Mouse (Mus musculus) embryonic facial prominence, embryonic 11.5 days (tissue): ENCODE measurements around the gene Gprc5c. TPM values are rescaled to one million over a fixed set of nuclear protein-coding genes. Genes with fewer than 3 reads are reported as not detected.

Experiments
- ATAC-seq: fragments of 200-750 bp; cut with Nextera tagmentation; replicated peaks from 2 replicates; pipeline ENCODE4 v1.8.0; 2017; ENCODE audit warnings: low read depth; ENCODE audit not compliant: insufficient number of reproducible peaks, low FRiP score, low TSS enrichment
- DNase-seq: peaks from one replicate; pipeline ENCODE4 v3.0.0-alpha.2; 2015; ENCODE audit warnings: low spot score
- H3K27ac ChIP-seq: fragments of 300-500 bp; sonication (generic); replicated peaks from 2 replicates; pipeline ENCODE4 v1.5.1; 2014; ENCODE audit warnings: mild to moderate bottlenecking, low read depth, low read length, control low read depth
- H3K27me3 ChIP-seq: fragments of 300-500 bp; sonication (generic); 2 replicates; pipeline ENCODE4 v1.6.1; 2014; ENCODE audit warnings: mild to moderate bottlenecking, low read length, moderate library complexity, mixed read lengths; ENCODE audit not compliant: control insufficient read depth, insufficient read depth
- H3K36me3 ChIP-seq: fragments of 300-500 bp; sonication (generic); replicated peaks from 2 replicates; pipeline ENCODE4 v1.6.1; 2014; ENCODE audit warnings: low read depth, mild to moderate bottlenecking, low read length, moderate library complexity, mixed read lengths; ENCODE audit not compliant: control insufficient read depth, insufficient read depth
- H3K4me1 ChIP-seq: fragments of 300-500 bp; sonication (generic); 2 replicates; pipeline ENCODE4 v1.6.1; 2014; ENCODE audit warnings: low read length, mixed read lengths; ENCODE audit not compliant: control insufficient read depth, insufficient read depth
- H3K4me2 ChIP-seq: fragments of 300-500 bp; sonication (generic); 2 replicates; pipeline ENCODE4 v1.6.1; 2014; ENCODE audit warnings: low read depth, mild to moderate bottlenecking, control low read depth, low read length, moderate library complexity
- H3K4me3 ChIP-seq: fragments of 300-500 bp; sonication (generic); 2 replicates; pipeline ENCODE4 v1.5.1; 2014; ENCODE audit warnings: low read depth, low read length, control low read depth
- H3K9ac ChIP-seq: fragments of 300-500 bp; sonication (generic); replicated peaks from 2 replicates; pipeline ENCODE4 v1.6.1; 2014; ENCODE audit warnings: mild to moderate bottlenecking, control low read depth, low read length
- H3K9me3 ChIP-seq: fragments of 300-500 bp; sonication (generic); replicated peaks from 2 replicates; pipeline ENCODE4 v1.6.1; 2016; ENCODE audit warnings: mild to moderate bottlenecking, low read length, inconsistent platforms, mixed read lengths; ENCODE audit not compliant: control insufficient read depth
- WGBS: fragments of 180-500 bp; shearing (Covaris S2); extraction: QIAGEN DNeasy Blood & Tissue Kit; methylation state at CpG from one replicate; pipeline ENCODE4 v1.1.7; 2014; 5-methylcytosine and 5-hydroxymethylcytosine counted together
- polyA plus RNA-seq: library from polyadenylated mRNA; unstranded; fragments of >200 nt; fragmentation: Nextera tagmentation; extraction: Ambion mirVana; gene quantifications from 2 replicates; pipeline ENCODE4 v1.2.1, GENCODE M21; 2014

The Gprc5c gene
- polyA plus RNA-seq, 1 experiment from 2014 or later, result 31.5 TPM

DNA sequence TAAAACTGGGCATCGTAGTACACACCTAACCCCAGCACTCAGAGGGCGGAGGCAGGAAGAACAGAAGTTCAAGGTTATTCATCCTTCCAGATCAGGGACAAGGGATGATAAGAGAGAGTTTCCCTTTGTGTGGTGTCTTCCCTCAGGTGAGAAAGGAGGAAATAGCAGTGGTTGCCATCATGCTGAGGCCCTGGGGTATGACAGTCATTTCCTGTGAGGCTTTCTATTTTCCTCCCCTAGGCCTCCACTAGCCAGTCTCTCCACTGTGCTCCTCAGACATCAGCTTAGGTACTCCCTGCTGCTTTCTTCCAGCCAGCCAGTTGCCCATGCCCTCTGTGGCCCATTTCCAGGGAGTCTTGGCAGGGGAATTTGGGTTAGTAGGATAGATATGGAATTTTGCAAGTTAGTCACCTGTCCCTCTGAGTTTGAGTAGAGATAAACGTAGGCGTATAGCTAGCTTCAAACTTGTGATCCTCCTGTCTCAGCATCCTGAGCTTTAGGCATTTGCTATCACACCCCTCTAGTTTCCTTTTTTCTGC, 32.4 kb downstream of the Gprc5c start:
- H3K36me3 ChIP-seq, result no peaks in the 10 kb centered on the region
- H3K27ac ChIP-seq, result no peak overlapping the region
- 89% methylated on average over 4 of the region's 4 CpGs for WGBS
- H3K9ac ChIP-seq, result no peak overlapping the region
- H3K4me3 ChIP-seq, result no peak overlapping the region
- H3K4me1 ChIP-seq, result no peaks in the 10 kb centered on the region
- H3K27me3 ChIP-seq, result no peaks in the 10 kb centered on the region
- no peaks in the 10 kb centered on the region for H3K9me3 ChIP-seq
- ATAC-seq, result no peak
- DNase-seq, result no peak
- no peak overlapping the region for H3K4me2 ChIP-seq

DNA sequence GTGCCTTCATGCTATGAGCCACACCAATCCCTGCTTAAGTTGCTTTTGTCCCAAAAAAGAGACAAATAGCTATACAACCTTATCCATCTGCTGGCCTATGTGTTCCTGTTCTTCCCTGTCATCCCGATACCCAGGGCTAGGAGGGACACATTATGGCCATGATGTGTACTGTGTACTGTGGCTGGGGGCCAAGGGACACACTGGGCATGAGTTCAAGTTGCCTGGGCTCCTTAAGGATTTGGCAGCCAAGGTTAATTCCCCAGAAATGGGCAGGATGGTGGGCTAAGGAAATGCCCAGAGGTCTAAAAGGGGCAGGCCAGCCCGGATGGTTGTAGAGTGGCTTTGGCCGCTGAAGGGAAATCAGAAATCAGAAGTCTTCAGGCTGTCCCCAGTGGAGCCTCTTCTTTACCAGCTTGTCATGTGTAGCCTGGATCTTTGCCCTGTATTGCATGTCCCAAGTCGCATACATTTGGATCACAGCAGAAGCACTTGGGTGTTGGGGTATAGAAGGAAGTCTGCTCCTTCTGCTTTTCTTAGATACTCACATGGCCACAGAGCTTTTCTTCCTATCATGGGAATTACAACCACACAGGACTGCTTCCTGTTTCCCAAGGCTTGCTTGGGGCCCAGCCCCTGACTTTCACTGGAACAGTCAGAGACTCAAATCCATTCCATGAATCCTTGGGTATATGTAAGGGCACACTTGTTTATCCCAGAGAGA, 33.6 kb downstream of the Gprc5c start:
- H3K4me1 ChIP-seq, result no peaks in the 10 kb centered on the region
- no peak overlapping the region for H3K4me3 ChIP-seq
- ATAC-seq (no peak), DNase-seq (no peak)
- no peak overlapping the region for H3K9ac ChIP-seq
- H3K27ac ChIP-seq, result no peak overlapping the region
- H3K36me3 ChIP-seq, result no peaks in the 10 kb centered on the region
- H3K4me2 ChIP-seq, result no peak overlapping the region
- no peaks in the 10 kb centered on the region for H3K9me3 ChIP-seq
- WGBS, result 85% methylated on average over 4 of the region's 4 CpGs
- H3K27me3 ChIP-seq, result no peaks in the 10 kb centered on the region

GRCm38 (mm10) chr11:114889991-114890518, 39.1 kb downstream of the Gprc5c start, which contains the start of gene Cd300a:
Gene Cd300a (plus strand): TSS chr11:114890041.
- Histone ChIP-seq H3K4me1 (no peaks in the 10 kb centered on the region), H3K4me3 (no peak within 1 kb of the TSS), H3K9me3 (no peaks in the 10 kb centered on the region), H3K27me3 (no peaks in the 10 kb centered on the region), H3K4me2 (no peak within 1 kb of the TSS), H3K36me3 (no peaks in the 10 kb centered on the region), H3K27ac (no peak within 1 kb of the TSS), H3K9ac (no peak within 1 kb of the TSS)
- DNase-seq, result no peak
- WGBS, result 66% methylated on average over 18 of the region's 18 CpGs
- no peak for ATAC-seq

GRCm38 (mm10) chr11:114890542-114890941, 39.6 kb downstream of the Gprc5c start:
- no peaks in the 10 kb centered on the region for H3K4me1 ChIP-seq
- no peak overlapping the region for H3K27ac ChIP-seq
- no peak overlapping the region for H3K9ac ChIP-seq
- H3K4me3 ChIP-seq, result no peak overlapping the region
- H3K4me2 ChIP-seq, result no peak overlapping the region
- H3K36me3 ChIP-seq, result no peaks in the 10 kb centered on the region
- ATAC-seq (no peak), DNase-seq (no peak)
- no peaks in the 10 kb centered on the region for H3K9me3 ChIP-seq
- no peaks in the 10 kb centered on the region for H3K27me3 ChIP-seq
- WGBS, result 64% methylated on average over 5 of the region's 5 CpGs

DNA sequence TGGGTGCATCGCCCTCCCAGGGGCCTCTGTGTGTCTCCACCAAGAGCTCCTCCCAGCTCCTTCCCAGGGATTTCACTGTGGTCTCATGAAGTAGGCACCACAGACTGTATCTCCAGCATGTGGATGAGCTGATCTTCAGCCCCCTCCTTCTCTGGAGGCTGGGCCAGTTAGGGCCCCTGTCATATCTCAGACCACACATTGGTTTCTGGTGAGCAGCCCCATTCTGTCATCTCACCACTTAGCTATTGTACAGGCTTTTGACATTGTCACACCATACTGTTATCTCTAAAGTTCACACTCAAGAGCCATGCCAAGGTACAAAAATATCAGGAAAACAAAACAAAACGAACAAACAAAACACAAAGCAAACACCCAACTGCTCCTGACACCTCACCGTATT, 45.1 kb downstream of the Gprc5c start:
- Histone ChIP-seq H3K9ac (no peak overlapping the region), H3K27me3 (no peaks in the 10 kb centered on the region), H3K4me1 (no peaks in the 10 kb centered on the region), H3K4me2 (no peak overlapping the region), H3K9me3 (no peaks in the 10 kb centered on the region), H3K4me3 (no peak overlapping the region), H3K27ac (no peak overlapping the region), H3K36me3 (no peaks in the 10 kb centered on the region)
- WGBS, result 88% methylated on average over 3 of the region's 3 CpGs
- DNase-seq, result no peak
- no peak for ATAC-seq

- Histone ChIP-seq H3K9me3 (no peaks in the 10 kb centered on the region), H3K4me1 (no peaks in the 10 kb centered on the region), H3K27me3 (no peaks in the 10 kb centered on the region), H3K4me3 (no peak overlapping the region), H3K4me2 (no peak overlapping the region), H3K36me3 (no peaks in the 10 kb centered on the region), H3K9ac (no peak overlapping the region), H3K27ac (no peak overlapping the region)
- DNase-seq, result no peak
- 13% methylated on average over 1 of the region's 1 CpGs for WGBS
- ATAC-seq, result no peak
These were observed 47.1 kb downstream of the Gprc5c start for GRCm38 (mm10) chr11:114898026-114898425.

DNA sequence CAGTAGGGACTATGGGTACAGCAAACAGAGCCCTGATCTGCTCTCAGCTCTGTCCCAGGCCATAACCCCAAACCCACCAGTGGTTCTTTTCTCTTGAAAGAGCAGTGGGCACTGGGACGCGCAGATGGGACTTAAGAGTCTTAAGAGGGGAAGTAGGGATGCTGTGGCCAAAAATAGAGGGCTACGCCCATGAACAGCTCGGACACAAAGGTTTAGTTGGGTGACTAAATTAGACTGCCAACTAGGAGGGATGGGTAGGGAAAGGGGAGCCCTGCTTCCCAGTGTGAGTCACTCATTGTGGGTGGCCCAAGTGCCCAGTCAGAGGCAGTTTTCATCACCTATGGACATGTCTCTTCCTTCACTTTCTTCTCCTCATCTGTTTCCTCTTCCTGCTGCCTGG, 52.3 kb downstream of the Gprc5c start:
- H3K9me3 ChIP-seq, result no peaks in the 10 kb centered on the region
- no peak for DNase-seq
- H3K36me3 ChIP-seq, result no peaks in the 10 kb centered on the region
- H3K27me3 ChIP-seq, result no peaks in the 10 kb centered on the region
- H3K4me3 ChIP-seq, result no peak overlapping the region
- H3K9ac ChIP-seq, result no peak overlapping the region
- no peaks in the 10 kb centered on the region for H3K4me1 ChIP-seq
- no peak overlapping the region for H3K4me2 ChIP-seq
- H3K27ac ChIP-seq, result no peak overlapping the region
- no peak for ATAC-seq
- WGBS, result 94% methylated on average over 4 of the region's 4 CpGs

DNA sequence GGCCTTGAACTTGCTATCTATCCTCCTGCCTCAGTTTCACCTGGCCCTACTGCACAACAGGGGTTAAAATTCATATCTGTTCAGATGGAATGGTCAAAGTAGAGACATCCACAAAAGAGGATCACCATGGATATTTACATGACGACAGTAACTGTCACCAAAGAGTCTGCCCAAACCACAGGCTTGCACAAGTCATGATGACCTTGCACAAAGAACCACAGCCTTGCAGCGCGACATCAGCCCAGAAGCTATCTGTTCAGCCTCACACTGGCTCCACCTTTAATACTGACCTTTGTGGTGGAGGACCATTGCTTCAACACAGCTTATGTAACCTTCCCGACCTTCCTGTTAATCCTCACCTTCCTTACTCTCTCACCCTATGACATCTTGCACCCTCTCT, 56.6 kb downstream of the Gprc5c start:
- Histone ChIP-seq H3K36me3 (no peaks in the 10 kb centered on the region), H3K27me3 (no peaks in the 10 kb centered on the region), H3K4me1 (no peaks in the 10 kb centered on the region), H3K9me3 (no peaks in the 10 kb centered on the region), H3K9ac (no peak overlapping the region), H3K4me2 (no peak overlapping the region), H3K27ac (no peak overlapping the region), H3K4me3 (no peak overlapping the region)
- DNase-seq, result no peak
- 75% methylated on average over 4 of the region's 4 CpGs for WGBS
- no peak for ATAC-seq
